Mouse (Mus musculus) heart, postnatal 36 days (tissue): ENCODE results near the gene Sdr42e1. TPM values are rescaled to one million over a fixed set of nuclear protein-coding genes. Genes with fewer than 3 reads are reported as not detected.
A peak's percentile ranks its signal among the peaks of the same experiment; 100 is the strongest.

Experiments
- DNase-seq, 2 experiments: peaks; one replicate each; pipeline ENCODE4 v3.0.0; 2021 to 2022
- intact Hi-C: fragments of 180-260 bp; cut with DNase I; formaldehyde crosslinking; loops from one replicate; pipeline ENCODE4 v1.15.1; 2025
- total RNA-seq, 2 experiments: library from RNA; stranded (reverse); gene quantifications; 2 replicates each; pipeline ENCODE4 v1.2.3; 2021

Sdr42e1 gene
- 1 to 10 TPM; 2.2 to 2.4 TPM for total RNA-seq

DNA sequence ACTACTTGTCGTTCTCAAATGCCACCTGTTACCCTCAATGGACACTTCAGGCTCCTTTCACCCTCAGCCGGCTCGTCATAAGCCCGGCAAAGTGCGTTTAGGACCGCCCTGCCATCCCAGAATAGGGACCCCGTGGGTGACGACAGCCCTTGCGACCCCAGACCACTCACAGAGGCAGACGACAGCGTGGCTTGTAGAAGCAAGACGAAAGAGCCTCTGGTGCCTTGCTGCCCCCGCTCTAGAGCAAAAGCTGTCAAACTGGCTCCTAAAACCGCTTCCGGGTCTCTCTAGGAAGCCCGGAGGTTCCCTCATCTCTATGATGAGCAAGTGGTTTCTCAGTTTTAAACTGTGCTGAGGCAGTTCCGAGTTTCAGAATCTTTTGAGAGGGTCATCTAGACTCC, at the start of gene Sdr42e1:
Sdr42e1 (minus strand) TSS at position 260 of the 401 bp plus-strand sequence.
- intact Hi-C loops: no loop called here
- peak; percentile 48 to 56 for DNase-seq

DNA sequence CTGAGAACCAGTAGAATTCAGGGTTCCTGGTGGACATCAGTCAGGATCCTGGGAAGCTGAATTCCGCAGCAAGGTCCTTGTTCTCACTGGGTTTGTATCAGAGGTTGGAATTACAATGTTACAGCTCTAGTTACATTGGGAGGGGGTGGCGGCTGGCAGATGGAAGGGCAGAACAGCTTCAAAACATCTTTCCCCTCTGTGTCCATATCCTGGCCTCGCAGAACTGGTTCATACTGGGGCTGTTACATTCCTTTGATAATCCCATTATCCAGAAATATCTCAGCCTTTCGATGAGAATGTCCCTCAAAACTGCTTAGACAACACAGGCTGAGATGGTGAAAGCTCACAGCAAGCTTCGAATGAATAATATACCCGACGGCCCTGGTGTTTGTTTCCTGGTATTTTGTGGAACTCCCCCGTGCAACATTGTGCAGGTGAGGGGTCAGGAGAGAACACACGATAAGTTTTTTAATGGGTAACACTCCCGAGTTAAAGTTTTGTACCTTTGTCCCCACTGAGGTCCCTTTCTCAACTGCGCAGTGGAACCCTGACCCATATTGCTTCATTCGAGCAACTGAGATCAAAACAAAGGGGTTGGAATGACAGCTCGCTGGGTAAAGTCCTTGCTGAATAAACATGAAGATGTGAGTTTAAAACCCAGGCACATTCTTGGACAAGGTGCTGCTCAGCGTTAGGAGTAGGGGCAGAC, 44.8 kb upstream of the Sdr42e1 start:
- intact Hi-C loops: no loop called here
- DNase-seq: no peak

DNA sequence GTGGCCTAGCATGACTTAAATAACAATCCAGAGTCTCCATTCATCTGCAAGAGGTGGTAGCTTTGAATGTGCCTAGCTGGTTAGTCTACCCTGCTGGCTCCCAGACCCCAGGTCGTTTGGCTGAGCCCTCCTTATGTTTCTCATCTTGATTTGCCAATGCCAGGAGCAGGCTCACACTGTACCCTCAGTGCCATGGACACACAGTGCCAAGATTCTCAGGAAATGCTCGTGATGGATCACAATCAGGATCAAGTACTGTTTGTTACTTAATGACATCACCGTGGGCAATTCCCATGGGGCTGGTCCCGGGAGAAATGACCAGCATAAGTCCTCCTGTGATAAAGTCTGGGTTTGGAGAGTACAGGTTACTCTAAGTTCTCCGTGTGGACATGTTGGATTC, 42.4 kb upstream of the Sdr42e1 start:
- no peak for DNase-seq
- intact Hi-C loops: no loop called here

DNA sequence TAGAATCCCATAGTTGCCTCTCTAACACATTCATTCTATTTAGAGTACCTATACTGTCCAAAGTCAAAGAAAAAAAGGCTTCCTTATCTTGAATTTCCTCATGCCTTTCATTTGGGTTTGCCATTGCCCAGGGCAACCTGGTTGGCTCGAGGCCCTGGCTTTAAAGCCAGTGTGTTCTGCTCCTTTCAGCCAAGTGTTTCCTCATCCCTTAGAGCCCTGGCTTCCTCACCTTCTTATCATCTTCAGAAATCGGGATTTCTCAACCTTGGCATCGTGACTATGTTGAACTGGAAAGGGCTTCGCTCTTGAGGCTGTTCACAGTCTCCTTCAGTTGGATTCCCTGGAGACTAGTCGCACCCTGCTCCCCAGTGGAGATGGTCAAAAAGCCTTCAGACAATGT, 41.1 kb upstream of the Sdr42e1 start:
- DNase-seq: no peak
- intact Hi-C loops: no loop called here

DNA sequence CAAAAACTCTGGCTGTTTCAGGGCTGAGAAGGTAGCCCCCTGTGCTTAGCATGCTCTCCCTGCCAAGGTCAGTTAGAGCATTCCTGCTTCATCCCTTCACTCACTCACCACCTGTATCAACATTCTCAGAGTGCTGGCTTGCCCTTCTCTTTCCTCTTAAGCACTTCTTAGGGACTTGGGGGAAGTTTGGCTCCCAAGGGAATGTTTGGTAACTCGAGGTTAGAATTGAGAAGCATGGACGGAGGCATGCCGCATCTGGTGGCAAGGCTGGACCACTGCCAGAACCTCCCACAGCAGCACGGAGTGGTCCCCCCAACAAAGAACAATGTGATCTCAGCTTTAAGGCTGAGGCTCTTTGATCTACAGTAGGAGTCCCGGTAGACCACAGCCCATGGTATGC, 38.7 kb upstream of the Sdr42e1 start:
- DNase-seq: no peak
- intact Hi-C loops: no loop called here

DNA sequence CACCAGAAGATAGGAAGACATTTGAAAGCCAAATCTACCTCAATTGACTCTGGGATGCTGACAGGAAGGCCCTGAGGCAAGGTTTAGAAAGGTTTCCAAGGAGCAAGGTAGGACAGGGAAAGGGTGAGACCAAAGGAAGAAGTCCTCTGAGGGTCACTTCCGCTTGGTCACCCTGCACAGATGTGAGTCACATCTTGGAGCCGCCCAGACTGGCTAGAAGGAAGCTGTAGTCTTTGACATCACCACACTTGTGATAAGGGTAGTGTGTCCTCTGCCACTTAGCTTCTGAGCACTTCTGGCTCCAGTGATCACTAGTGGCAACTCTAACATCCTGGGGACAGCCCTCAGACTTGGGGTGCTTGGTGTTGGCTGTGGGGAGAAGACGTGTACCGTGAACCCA, 32.7 kb upstream of the Sdr42e1 start:
- no peak for DNase-seq
- intact Hi-C loops: no loop called here

DNA sequence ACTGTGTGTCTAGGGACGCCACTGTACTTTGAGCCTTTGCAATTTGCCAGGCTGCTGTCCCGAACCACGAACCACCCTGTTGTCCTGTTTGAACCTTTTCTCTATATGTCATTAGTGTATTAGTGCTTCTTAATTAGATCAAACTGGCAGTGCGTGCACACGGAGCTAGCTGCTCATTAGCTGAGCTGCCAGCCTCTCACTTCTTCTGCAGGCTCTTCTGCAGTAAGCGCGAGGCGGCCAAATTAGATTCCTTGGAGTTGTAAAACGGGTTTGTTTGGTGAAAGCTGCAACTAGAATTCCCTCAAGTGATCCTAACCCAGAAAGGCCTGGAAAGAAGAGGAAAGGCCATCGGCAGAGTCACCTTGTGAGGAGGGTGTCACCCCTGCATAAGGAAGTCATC, 29.2 kb upstream of the Sdr42e1 start:
- no peak for DNase-seq
- intact Hi-C loops: no loop called here

DNA sequence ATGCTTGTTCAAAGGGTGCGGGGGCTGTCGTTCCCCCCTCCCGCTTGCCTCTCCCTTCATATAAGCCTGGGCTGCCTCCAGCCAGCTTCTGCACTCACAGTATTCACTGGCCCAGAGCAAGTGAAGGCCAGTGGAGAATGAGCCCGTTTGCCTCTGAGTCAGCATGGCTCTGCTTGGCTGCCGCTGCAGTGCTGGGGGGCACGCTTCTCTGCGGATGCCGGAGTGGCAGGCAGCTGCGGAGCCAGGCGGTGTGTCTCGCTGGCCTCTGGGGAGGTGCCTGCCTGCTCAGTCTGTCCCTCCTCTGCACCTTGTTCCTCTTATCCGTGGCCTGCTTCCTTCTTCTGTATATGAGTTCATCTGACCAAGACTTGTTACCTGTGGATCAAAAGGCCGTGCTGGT, 28.4 kb upstream of the Sdr42e1 start, which contains the start of gene Hsd17b2:
Hsd17b2 (plus strand) TSS at position 46 of the 400 bp plus-strand sequence.
- intact Hi-C loops: no loop called here
- DNase-seq: no peak

DNA sequence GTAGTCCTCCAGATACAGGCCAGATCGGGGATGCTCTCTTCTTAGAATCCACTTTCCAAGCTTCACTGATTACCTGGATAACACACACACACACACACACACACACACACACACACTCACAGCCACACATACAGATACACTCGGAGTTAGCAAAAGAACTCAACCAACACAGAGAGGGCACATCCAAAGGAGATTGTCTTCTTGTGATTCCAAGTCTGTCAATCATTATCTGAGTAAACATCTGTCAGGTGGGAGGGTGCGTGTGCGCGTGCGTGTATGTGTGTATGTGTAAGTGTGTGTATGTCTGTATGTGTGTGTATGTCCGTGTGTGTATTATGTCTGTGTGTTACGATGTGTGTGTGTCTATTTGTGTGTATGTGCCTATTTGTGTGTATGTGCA, 27.8 kb upstream of the Sdr42e1 start:
- DNase-seq: no peak
- intact Hi-C loops: no loop called here

DNA sequence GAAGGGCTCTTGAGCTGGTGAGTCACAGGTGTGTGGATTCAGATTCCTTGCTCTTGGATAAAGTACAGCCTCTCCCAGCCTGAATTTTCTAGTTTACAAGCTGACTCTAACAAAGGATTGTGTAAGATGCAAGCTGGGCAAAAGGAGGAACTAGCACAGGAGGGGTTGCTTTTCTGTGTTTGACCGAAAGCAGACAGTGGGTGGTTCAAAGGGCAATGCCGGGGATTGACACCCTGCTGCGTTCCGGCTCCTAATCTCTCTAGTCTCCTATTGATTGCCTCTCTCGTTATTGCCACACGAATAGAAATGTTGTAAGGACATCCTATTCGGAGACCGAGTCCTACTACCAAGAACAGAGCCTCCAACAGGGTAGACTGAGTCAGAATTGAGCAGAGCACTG, 27.2 kb upstream of the Sdr42e1 start:
- intact Hi-C loops: no loop called here
- no peak for DNase-seq

DNA sequence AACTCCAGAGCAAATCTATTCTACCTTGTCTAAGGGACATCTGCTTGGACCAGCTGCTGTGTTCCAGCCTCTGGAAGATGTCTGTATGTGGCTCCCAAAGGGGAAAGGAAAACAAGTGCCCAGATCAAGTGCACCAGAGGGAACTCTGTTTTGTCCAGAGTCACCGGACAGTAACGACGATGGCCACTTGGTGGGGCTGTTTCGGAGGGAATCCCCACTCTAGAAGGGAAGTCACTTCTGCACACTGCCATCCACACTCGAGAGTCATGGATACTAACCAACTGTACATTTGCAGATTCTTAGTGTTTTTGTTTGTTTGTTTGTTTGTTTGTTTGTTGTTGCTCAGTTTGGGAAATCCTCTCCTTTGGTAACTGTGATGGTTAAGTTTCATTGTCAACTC, 23.8 kb upstream of the Sdr42e1 start:
- intact Hi-C loops: no loop called here

DNA sequence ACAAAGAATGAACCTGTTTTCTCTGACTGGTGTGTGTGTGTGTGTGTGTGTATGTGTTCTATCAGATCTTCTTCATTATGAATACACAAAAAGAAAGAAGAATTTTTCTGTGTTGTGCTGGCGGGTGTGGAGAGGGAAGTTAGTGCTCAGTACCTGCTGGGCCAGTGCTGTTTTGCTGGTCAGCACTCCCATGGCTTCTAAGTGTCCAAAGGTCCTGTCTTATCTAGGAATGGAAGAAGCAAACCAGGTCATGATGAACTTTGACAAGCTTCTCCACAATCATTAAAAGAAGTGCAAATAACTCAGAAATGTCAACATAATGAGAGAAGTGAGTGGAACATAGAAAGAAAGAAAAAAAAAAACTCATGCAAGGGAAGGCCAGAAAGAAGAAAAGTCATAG, 22.1 kb upstream of the Sdr42e1 start:
- intact Hi-C loops: no loop called here

More for the DNA sequence above, 23.8 kb upstream of the Sdr42e1 start:
- DNase-seq: peak; percentile 10 to 40

DNA sequence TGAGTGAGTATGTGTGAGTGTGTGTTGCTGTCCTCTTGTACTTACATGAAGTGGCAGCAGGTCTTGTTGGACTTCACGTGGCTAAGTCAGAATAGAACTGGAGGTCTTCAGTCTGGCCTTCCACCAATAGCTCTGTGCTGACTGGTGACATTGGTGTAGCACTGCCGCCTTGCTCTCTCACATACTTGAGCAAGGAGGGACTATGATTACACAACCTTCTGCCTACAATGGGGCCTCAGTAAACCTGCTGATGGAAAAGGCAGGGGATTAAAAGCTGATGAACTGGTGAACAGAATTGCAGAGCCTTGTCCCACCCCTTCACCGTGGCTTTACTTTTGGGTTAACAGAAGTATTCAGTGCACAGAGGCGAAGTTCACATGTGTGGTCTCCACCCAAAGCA, 18.6 kb upstream of the Sdr42e1 start:
- no peak for DNase-seq
- intact Hi-C loops: no loop called here

More for the DNA sequence above, 22.1 kb upstream of the Sdr42e1 start:
- no peak for DNase-seq

DNA sequence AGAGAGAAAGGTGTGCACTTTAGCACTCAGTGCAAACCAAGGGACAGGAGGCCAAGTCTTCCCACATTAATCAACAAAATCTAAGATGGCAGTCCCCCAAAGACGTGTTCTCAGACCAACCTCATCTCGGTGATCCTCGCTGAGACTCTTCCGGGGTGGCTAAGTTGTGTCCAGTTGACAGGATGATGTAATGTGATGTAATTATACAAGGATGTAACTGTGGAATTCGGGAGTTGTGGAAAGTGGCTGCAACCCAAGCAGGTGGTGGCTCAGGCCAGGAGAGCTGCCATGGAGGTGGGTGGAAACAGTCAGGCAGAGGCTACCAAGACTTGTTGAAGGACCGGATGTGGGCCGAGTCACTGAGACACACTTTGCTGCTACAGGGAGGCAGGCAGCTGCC, 14.4 kb upstream of the Sdr42e1 start:
- intact Hi-C loops: no loop called here
- DNase-seq: no peak

DNA sequence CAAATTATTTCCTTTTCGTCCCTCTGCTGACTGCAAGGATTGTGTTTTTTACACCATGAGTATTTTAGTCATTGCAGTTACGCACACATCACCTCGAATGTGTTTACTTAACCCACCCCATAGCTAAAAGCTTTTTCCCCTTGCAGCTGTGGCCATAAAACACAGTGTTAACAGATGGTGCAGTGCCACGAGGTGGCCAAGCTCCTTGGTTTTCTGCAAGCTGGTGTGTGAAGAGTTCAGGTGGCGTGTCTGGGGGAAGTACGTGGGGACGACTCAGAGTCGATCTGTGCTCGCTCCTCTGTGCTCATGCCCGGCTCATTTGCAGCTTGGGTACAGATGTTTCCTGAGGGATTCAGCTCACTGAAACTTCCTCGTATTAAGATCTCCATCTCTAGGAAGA, 11.0 kb upstream of the Sdr42e1 start:
- DNase-seq: no peak
- intact Hi-C loops: no loop called here

DNA sequence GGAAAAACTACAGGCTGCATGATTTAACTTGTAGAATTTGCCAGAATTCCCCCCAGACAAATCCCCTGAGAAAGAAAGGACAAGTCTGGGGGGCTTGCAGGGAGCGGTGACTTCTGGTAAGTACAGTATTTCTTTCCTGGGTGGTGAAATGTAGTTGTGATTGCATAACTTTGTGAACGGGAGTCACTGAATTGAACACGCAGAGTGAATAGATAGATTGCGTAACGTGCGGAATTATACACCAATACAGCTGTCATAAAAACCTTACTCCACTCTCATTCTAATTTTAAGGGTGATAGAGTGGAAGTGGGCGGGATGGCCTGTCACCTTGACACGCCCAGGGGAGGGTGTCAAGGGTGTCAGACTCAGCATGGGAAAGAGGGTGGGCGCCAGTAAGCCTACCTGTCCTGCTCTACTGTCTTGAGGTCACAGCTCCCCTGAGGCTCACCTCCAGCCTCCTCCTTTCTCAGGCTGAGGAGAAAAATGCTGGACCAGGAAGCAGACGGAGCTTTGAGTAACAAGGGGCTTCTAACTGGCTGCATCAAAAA, 10.5 kb upstream of the Sdr42e1 start:
- intact Hi-C loops: no loop called here
- no peak for DNase-seq

DNA sequence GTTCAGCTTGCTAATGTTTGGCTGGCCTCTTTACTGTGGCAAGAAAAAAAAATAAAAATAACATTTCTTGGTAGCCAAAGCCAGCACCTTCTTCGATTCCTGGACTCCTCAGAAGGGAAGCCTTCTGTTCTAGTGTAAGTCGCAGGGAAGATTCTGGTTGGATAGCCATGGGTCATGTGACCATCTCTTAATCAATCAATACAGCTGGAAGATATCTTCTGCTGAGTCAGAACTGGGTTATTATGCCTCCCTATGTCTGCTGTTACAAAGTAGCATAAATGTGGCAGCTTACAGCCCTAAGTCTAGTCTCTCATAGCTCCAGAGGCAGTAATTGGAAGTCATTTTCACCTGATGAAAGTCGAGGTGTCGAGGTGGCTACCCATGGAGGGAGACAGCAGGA, 5.2 kb upstream of the Sdr42e1 start:
- DNase-seq: no peak
- intact Hi-C loops: no loop called here

DNA sequence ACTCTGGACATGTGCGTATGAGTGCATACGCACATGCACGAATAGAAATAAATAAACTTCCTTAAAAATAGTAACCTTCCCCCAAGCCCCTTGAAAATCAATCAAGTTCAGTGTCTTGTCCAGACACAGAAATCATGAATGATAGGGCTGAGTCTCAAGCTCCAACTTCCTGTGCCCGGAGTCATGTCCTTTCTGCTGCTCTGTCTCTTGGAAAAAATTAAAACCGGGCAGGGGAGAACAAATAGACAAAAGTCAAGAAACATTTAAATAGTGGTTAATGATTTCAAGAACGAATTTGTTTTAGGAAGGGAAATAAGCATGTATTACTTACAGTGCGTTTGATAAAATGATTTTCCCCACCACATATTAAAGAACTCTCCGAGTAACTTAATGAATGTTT, 3.5 kb upstream of the Sdr42e1 start:
- intact Hi-C loops: no loop called here
- DNase-seq: no peak

DNA sequence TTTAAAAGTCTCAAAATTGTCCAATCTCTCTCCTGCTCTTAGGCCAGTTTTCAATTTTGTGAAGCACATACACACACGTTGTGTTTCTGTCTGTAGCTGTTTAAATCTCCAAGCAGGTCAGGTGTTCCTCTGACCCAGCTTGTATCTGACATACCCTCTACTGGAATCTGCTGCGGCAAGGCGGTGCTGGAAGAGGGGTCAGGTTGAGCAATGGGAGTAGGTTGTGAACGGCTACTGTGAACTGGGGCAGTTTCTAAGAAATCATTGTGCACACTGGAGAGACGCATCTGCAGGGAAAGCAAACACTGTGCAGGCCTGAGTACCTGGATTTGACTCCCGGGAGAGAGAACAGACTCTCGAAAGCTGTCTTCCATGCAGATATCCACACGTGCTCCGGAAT, 3.0 kb upstream of the Sdr42e1 start:
- no peak for DNase-seq
- intact Hi-C loops: no loop called here

DNA sequence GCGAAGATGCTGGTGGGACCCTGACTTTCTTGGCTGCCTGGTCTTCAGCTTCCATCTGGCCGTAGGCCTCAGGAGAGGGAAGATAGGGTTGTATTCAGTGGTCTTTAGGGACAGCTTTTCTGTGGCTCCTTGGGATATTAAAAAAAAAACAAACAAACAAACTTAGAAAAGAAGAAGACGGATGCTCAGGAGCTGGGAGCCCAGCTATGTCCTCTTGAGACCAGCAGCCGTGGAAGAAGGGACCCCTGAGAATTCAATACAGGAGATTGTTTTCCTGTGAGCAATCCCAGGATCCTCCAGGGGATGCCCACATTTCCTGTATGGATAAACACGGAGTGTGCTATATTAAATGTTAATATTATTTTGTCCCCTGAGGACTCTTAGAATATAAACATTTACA, 1.7 kb upstream of the Sdr42e1 start:
- DNase-seq: no peak
- intact Hi-C loops: no loop called here

DNA sequence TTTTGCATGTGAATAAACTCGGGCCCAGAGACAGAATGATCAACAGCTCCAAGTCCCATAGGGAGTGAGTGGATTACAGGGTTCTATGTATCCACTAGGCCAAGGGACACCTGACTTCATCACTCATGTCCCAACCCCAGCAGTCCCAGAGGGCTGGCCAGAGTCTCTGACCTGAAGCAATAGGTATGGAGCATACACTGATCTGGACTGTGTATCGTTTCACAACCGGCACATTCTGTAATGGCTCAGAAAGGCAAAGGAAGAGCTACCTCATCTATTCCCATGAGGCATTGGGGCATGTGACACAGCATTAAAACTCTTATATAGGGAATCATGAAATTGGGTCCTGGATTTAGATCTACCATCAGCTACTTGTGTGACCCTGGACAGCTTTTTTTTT, 931 bp downstream of the Sdr42e1 start:
- DNase-seq: no peak
- intact Hi-C loops: no loop called here

DNA sequence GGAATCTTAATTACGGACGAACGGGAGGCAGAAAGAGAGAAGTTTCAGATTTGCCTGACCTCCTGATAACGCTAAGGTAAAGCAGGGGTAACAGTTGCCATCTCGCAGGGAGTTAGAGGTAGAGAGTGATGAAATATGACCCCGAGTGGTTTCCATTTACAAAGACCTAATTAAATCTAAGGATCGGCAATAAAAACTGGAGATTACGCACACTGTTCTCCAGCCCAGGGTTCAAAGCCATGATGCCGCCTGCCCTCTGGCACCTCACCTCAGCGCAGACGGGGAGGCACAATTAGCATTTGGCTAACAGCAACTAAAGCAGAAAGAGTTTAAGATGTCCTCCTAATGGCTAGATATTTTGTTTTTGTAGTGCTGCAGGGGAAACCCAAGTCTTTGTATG, 3.0 kb downstream of the Sdr42e1 start:
- intact Hi-C loops: no loop called here
- no peak for DNase-seq
